Mouse (Mus musculus) testis, adult 2 months (tissue): ENCODE measurements around the gene Lepr.

Source experiments
- CTCF ChIP-seq: fragments of 200-500 bp; IDR thresholded peaks from 2 replicates; pipeline ENCODE4 v1.5.1; 2012; ENCODE audit warnings: low read depth, mild to moderate bottlenecking, inconsistent platforms, low read length, moderate library complexity; ENCODE audit not compliant: control insufficient read depth, insufficient read depth, insufficient replicate concordance
- POLR2A ChIP-seq: fragments of 200-500 bp; IDR thresholded peaks from 2 replicates; pipeline ENCODE4 v1.6.1; 2012; ENCODE audit warnings: low read depth, mild to moderate bottlenecking, inconsistent platforms, low read length, moderate library complexity; ENCODE audit not compliant: control insufficient read depth

DNA sequence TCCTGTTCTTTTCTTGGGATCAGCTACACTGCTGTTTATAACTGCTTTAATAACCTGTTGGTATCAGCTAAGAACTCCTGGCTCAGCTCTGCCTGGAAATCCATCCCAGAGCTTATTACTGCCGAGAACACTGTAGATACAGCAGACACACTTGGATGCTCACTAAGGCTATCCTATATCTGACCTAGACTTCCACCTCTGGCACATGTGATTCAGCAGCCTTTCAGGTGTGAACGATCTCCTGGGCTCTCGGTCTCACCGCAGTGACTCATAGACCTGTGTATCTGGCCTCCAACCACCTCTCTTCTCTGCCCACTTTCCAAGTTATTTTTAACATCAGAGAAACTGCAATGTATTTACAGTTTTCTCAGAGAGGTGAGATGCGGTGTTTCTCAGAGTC, 43.3 kb downstream of the Lepr start:
- no peak for TF ChIP-seq POLR2A
- no peak for TF ChIP-seq CTCF
